Mouse (Mus musculus): Measurements from ENCODE around the gene Caly. TPM values are rescaled to one million over a fixed set of nuclear protein-coding genes. Genes with fewer than 3 reads are reported as not detected.

Gene Caly
- total RNA-seq, 1 experiment: not detected

GRCm38 (mm10) chr7:140061832-140062130 is 20.6 kb downstream of the Caly start:
- in situ Hi-C loops (cut with MboI; ENCODE audit: low sequenced_read_pairs in 2 of 2, unreplicated experiment in 2 of 2): no loop called here
- Histone ChIP-seq H3K27ac (ENCODE audit: insufficient read depth, low read depth, low read length, poor library complexity, severe bottlenecking) (no peak overlapping the region), H3K4me1 (ENCODE audit: control insufficient read depth in 2 of 2, insufficient read depth in 2 of 2, low read length in 2 of 2, poor library complexity in 1 of 2) (peaks cover 0 to 9% of the 10 kb centered on the region in 2 experiments; a peak in 2 of 4 replicates), H3K9ac (ENCODE audit: insufficient read depth, low read depth, low read length, poor library complexity, severe bottlenecking) (no peak overlapping the region), H3K4me3 (ENCODE audit: insufficient read depth in 1 of 2, low read depth in 1 of 2, low read length in 2 of 2, poor library complexity in 1 of 2, severe bottlenecking in 1 of 2) (peak overlapping the region; percentile 66 to 72; a peak in 3 of 4 replicates), H3K36me3 (ENCODE audit: control insufficient read depth, insufficient read depth, low read length, poor library complexity, severe bottlenecking) (no peaks in the 10 kb centered on the region), H3K9me3 (ENCODE audit: control insufficient read depth, insufficient read depth, low read depth, low read length) (no peaks in the 10 kb centered on the region)
- no peak for DNase-seq (ENCODE audit: low read depth, low spot score)
- no peak for TF ChIP-seq ZNF384 (IDR thresholded peaks at IDR 0.05; ENCODE audit: low read depth, low read length)
- TF ChIP-seq ZC3H11A (IDR thresholded peaks at IDR 0.05; ENCODE audit: borderline replicate concordance, low read depth, low read length): no peak
- TF ChIP-seq MAFK (IDR thresholded peaks at IDR 0.05; ENCODE audit: insufficient read depth, low read depth, low read length): no peak
- TF ChIP-seq CHD2 (IDR thresholded peaks at IDR 0.05; ENCODE audit: low read depth, low read length): no peak
- no peak for TF ChIP-seq HCFC1 (IDR thresholded peaks at IDR 0.05; ENCODE audit: borderline replicate concordance, insufficient read depth, low read length)

GRCm38 (mm10) chr7:140060936-140061831 is 21.2 kb downstream of the Caly start:
- H3K4me1 ChIP-seq (ENCODE audit: control insufficient read depth in 2 of 2, insufficient read depth in 2 of 2, low read length in 2 of 2, poor library complexity in 1 of 2): peaks cover 0 to 9% of the 10 kb centered on the region in 2 experiments; a peak in 2 of 4 replicates
- H3K4me3 ChIP-seq (ENCODE audit: insufficient read depth in 1 of 2, low read depth in 1 of 2, low read length in 2 of 2, poor library complexity in 1 of 2, severe bottlenecking in 1 of 2): peak overlapping the region; percentile 66 to 72
- in situ Hi-C loops (cut with MboI; ENCODE audit: low sequenced_read_pairs in 2 of 2, unreplicated experiment in 2 of 2): no loop called here
- no peaks in the 10 kb centered on the region for H3K36me3 ChIP-seq (ENCODE audit: control insufficient read depth, insufficient read depth, low read length, poor library complexity, severe bottlenecking)
- no peaks in the 10 kb centered on the region for H3K9me3 ChIP-seq (ENCODE audit: control insufficient read depth, insufficient read depth, low read depth, low read length)
- peak overlapping the region; percentile 29; the same call in 1 of the 2 replicates for H3K9ac ChIP-seq (ENCODE audit: insufficient read depth, low read depth, low read length, poor library complexity, severe bottlenecking)
- no peak overlapping the region for H3K27ac ChIP-seq (ENCODE audit: insufficient read depth, low read depth, low read length, poor library complexity, severe bottlenecking)
- TF ChIP-seq ZNF384 (IDR thresholded peaks at IDR 0.05; ENCODE audit: low read depth, low read length) (no peak), HCFC1 (IDR thresholded peaks at IDR 0.05; ENCODE audit: borderline replicate concordance, insufficient read depth, low read length) (no peak), ZC3H11A (IDR thresholded peaks at IDR 0.05; ENCODE audit: borderline replicate concordance, low read depth, low read length) (no peak), CHD2 (IDR thresholded peaks at IDR 0.05; ENCODE audit: low read depth, low read length) (no peak), MAFK (IDR thresholded peaks at IDR 0.05; ENCODE audit: insufficient read depth, low read depth, low read length) (no peak)
- no peak for DNase-seq (ENCODE audit: low read depth, low spot score)

- Histone ChIP-seq H3K36me3 (ENCODE audit: control insufficient read depth, insufficient read depth, low read length, poor library complexity, severe bottlenecking) (no peaks in the 10 kb centered on the region), H3K4me3 (ENCODE audit: insufficient read depth in 1 of 2, low read depth in 1 of 2, low read length in 2 of 2, poor library complexity in 1 of 2, severe bottlenecking in 1 of 2) (no peak overlapping the region), H3K27ac (ENCODE audit: insufficient read depth, low read depth, low read length, poor library complexity, severe bottlenecking) (no peak overlapping the region), H3K4me1 (ENCODE audit: control insufficient read depth in 2 of 2, insufficient read depth in 2 of 2, low read length in 2 of 2, poor library complexity in 1 of 2) (peaks cover 0 to 9% of the 10 kb centered on the region in 2 experiments; a peak in 2 of 4 replicates), H3K9me3 (ENCODE audit: control insufficient read depth, insufficient read depth, low read depth, low read length) (no peaks in the 10 kb centered on the region), H3K9ac (ENCODE audit: insufficient read depth, low read depth, low read length, poor library complexity, severe bottlenecking) (no peak overlapping the region)
- in situ Hi-C loops (cut with MboI; ENCODE audit: low sequenced_read_pairs in 2 of 2, unreplicated experiment in 2 of 2): no loop called here
- TF ChIP-seq MAFK (IDR thresholded peaks at IDR 0.05; ENCODE audit: insufficient read depth, low read depth, low read length): no peak
- TF ChIP-seq CHD2 (IDR thresholded peaks at IDR 0.05; ENCODE audit: low read depth, low read length): no peak
- TF ChIP-seq HCFC1 (IDR thresholded peaks at IDR 0.05; ENCODE audit: borderline replicate concordance, insufficient read depth, low read length): no peak
- TF ChIP-seq ZC3H11A (IDR thresholded peaks at IDR 0.05; ENCODE audit: borderline replicate concordance, low read depth, low read length): no peak
- TF ChIP-seq ZNF384 (IDR thresholded peaks at IDR 0.05; ENCODE audit: low read depth, low read length): no peak
- no peak for DNase-seq (ENCODE audit: low read depth, low spot score)
Observed at GRCm38 (mm10) chr7:140059601-140060000, 22.7 kb downstream of the Caly start.

GRCm38 (mm10) chr7:140058528-140058927 is 23.8 kb downstream of the Caly start:
- no peak for DNase-seq (ENCODE audit: low read depth, low spot score)
- peaks cover 0 to 9% of the 10 kb centered on the region in 2 experiments; a peak in 2 of 4 replicates for H3K4me1 ChIP-seq (ENCODE audit: control insufficient read depth in 2 of 2, insufficient read depth in 2 of 2, low read length in 2 of 2, poor library complexity in 1 of 2)
- H3K4me3 ChIP-seq (ENCODE audit: insufficient read depth in 1 of 2, low read depth in 1 of 2, low read length in 2 of 2, poor library complexity in 1 of 2, severe bottlenecking in 1 of 2): peak overlapping the region; percentile 43 to 45; a peak in 3 of 4 replicates
- no peak overlapping the region for H3K27ac ChIP-seq (ENCODE audit: insufficient read depth, low read depth, low read length, poor library complexity, severe bottlenecking)
- no peaks in the 10 kb centered on the region for H3K36me3 ChIP-seq (ENCODE audit: control insufficient read depth, insufficient read depth, low read length, poor library complexity, severe bottlenecking)
- 0 out of 2 replicates have a peak overlapping the region, but pooled peaks have one; percentile 9 for H3K9ac ChIP-seq (ENCODE audit: insufficient read depth, low read depth, low read length, poor library complexity, severe bottlenecking)
- no peaks in the 10 kb centered on the region for H3K9me3 ChIP-seq (ENCODE audit: control insufficient read depth, insufficient read depth, low read depth, low read length)
- TF ChIP-seq ZC3H11A (IDR thresholded peaks at IDR 0.05; ENCODE audit: borderline replicate concordance, low read depth, low read length): no peak
- TF ChIP-seq HCFC1 (IDR thresholded peaks at IDR 0.05; ENCODE audit: borderline replicate concordance, insufficient read depth, low read length): no peak
- no peak for TF ChIP-seq CHD2 (IDR thresholded peaks at IDR 0.05; ENCODE audit: low read depth, low read length)
- no peak for TF ChIP-seq ZNF384 (IDR thresholded peaks at IDR 0.05; ENCODE audit: low read depth, low read length)
- in situ Hi-C loops (cut with MboI; ENCODE audit: low sequenced_read_pairs in 2 of 2, unreplicated experiment in 2 of 2): no loop called here

Data from ES-E14 (cell line).